ENCODE assay signal across 8 mouse cellular contexts in the genomic region with DNA sequence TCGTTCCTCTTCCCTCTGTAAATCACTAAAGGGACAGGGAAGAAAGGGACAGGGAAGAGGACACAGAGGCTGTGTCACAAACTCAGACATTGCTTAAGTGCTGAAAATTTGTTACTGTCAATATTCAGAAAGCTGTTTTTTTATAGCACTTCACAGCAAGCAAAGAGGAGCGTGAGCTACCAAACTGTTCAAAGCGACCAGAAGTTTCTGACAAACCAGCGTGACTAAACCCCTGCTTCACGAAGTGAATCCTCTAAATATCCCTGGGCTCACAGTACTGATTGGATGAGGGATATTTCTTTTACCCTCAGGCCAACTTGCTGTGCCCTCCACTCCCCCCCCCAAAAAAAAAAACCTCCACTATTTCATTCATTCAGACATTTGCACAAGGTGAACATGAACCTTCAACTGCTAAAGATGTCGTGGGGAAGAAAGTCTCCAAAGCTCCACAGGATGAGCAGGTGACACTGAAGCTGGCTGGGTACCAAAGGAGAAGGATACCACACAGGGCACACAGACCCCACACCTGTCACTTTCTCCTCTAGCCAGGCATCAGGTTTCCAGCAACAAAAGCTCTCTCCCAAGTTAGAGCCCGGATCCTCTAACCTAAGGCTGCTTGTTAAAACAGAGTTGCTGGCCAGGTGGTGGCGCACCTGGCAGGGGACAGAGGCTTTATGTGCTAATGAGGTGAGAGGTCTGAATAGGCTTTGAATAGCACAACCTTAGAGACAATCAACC. TPM values are rescaled to one million over a fixed set of nuclear protein-coding genes. Genes with fewer than 3 reads are reported as not detected.
DNase-seq lines count a peak whose midpoint lies in the region; ATAC-seq lines count a peak whose summit lies in the region.

No protein-coding gene starts in this region.

- H3K9ac ChIP-seq in intestine, embryonic 15.5 days = no peak overlapping the region
- no peak overlapping the region for H3K9ac ChIP-seq in lung, embryonic 16.5 days (ENCODE audit: low read length)

- ATAC-seq in intestine, embryonic 15.5 days = peak; percentile 58
- no peak for ATAC-seq in lung, embryonic 16.5 days (ENCODE audit: low read depth)

- no peaks in the 10 kb centered on the region for H3K27me3 ChIP-seq in intestine, embryonic 15.5 days (replicated peaks)
- no peaks in the 10 kb centered on the region for H3K27me3 ChIP-seq in lung, embryonic 16.5 days (ENCODE audit: control insufficient read depth, insufficient read depth, low read depth, low read length)

- H3K9me3 ChIP-seq in intestine, embryonic 15.5 days = no peaks in the 10 kb centered on the region
- H3K9me3 ChIP-seq in lung, embryonic 16.5 days (ENCODE audit: control insufficient read depth, low read length) = no peaks in the 10 kb centered on the region

- H3K4me3 ChIP-seq in intestine, embryonic 15.5 days (replicated peaks) = no peak overlapping the region
- H3K4me3 ChIP-seq in lung, embryonic 16.5 days (ENCODE audit: low read length) = no peak overlapping the region

- DNase-seq in ovary, postnatal 36 days (ENCODE audit: low spot score) = peak; percentile 35
- DNase-seq in ovary, postnatal 14 days (ENCODE audit: low spot score) = no peak
- DNase-seq in brain, adult 2 months (ENCODE audit: low read depth, low spot score) = peak; percentile 65
- DNase-seq in gastrocnemius, postnatal 25 days = no peak
- no peak for DNase-seq in gastrocnemius, postnatal 14 days
- no peak for DNase-seq in right cerebral cortex, postnatal 36 days (ENCODE audit: low spot score in 2 of 2)

- intact Hi-C loops in gastrocnemius, postnatal 14 days (cut with DNase I; ENCODE audit: low total_unique reads) = no loop called here

- 57% methylated on average over 8 of the region's 8 CpGs for WGBS in intestine, embryonic 15.5 days
- WGBS in lung, embryonic 16.5 days = 51% methylated on average over 8 of the region's 8 CpGs

- H3K36me3 ChIP-seq in intestine, embryonic 15.5 days = no peaks in the 10 kb centered on the region
- H3K36me3 ChIP-seq in lung, embryonic 16.5 days (ENCODE audit: control insufficient read depth, insufficient read depth, low read length) = no peaks in the 10 kb centered on the region

- H3K4me2 ChIP-seq in intestine, embryonic 15.5 days (replicated peaks) = no peak overlapping the region
- no peak overlapping the region for H3K4me2 ChIP-seq in lung, embryonic 16.5 days (ENCODE audit: low read depth, low read length)

- H3K4me1 ChIP-seq in intestine, embryonic 15.5 days (replicated peaks) = peaks cover 13% of the 10 kb centered on the region; the same call in 1 of the 2 replicates
- H3K4me1 ChIP-seq in lung, embryonic 16.5 days (replicated peaks; ENCODE audit: control insufficient read depth, insufficient read depth, low read length) = peaks cover 35% of the 10 kb centered on the region

- no peak overlapping the region for H3K27ac ChIP-seq in intestine, embryonic 15.5 days
- H3K27ac ChIP-seq in lung, embryonic 16.5 days (ENCODE audit: low read length) = peak overlapping the region; percentile 42

RNA-seq across cellular contexts. Expression of a gene that starts 16.2 kb away (rescaled TPM):
- polyA plus RNA-seq in intestine, embryonic 15.5 days (2015; fragmentation: Nextera tagmentation; extraction: Ambion mirVana) = 44.3 and 46.0 TPM in 2 replicates
- polyA plus RNA-seq in lung, embryonic 16.5 days (2015; fragmentation: Nextera tagmentation; extraction: Ambion mirVana) = 50.7 and 51.5 TPM in 2 replicates
- total RNA-seq in gastrocnemius, postnatal 25 days (2021) = 10 to 100 TPM; 23.5 to 26.4 TPM
- total RNA-seq in gastrocnemius, postnatal 14 days (2021) = 10 to 100 TPM; 25.9 to 29.9 TPM

RNA-seq across cellular contexts. Expression of a gene that starts 33.3 kb away (rescaled TPM):
- 0.05 and 0.14 TPM in 2 replicates for polyA plus RNA-seq in intestine, embryonic 15.5 days (2015; fragmentation: Nextera tagmentation; extraction: Ambion mirVana)
- polyA plus RNA-seq in lung, embryonic 16.5 days (2015; fragmentation: Nextera tagmentation; extraction: Ambion mirVana) = 0.82 and 1.1 TPM in 2 replicates
- not detected for total RNA-seq in gastrocnemius, postnatal 25 days (2021)
- total RNA-seq in gastrocnemius, postnatal 14 days (2021) = under 1 TPM in 1 of 2 experiments, not detected in 1; 0.08 TPM

RNA-seq across cellular contexts. Expression of a gene that starts 55.0 kb away (rescaled TPM):
- 74.4 and 79.3 TPM in 2 replicates for polyA plus RNA-seq in intestine, embryonic 15.5 days (2015; fragmentation: Nextera tagmentation; extraction: Ambion mirVana)
- 67.8 and 69.6 TPM in 2 replicates for polyA plus RNA-seq in lung, embryonic 16.5 days (2015; fragmentation: Nextera tagmentation; extraction: Ambion mirVana)
- total RNA-seq in gastrocnemius, postnatal 25 days (2021) = 10 to 100 TPM; 14.7 to 16.1 TPM
- total RNA-seq in gastrocnemius, postnatal 14 days (2021) = 10 to 100 TPM; 18.6 to 19.5 TPM

Comparison
In these comparisons a context has a peak if more than half of its experiments do, and no peak if none do; other contexts are left out.
1. DNase-seq: peak in ovary, postnatal 36 days (single experiment) and brain, adult 2 months (single experiment); none in ovary, postnatal 14 days (single experiment), gastrocnemius, postnatal 25 days (single experiment), gastrocnemius, postnatal 14 days (single experiment) and right cerebral cortex, postnatal 36 days (0 of 2).